Mouse (Mus musculus) urinary bladder, postnatal 10 days (tissue): Measurements from ENCODE around the gene Cnst.

Experiments used
- DNase-seq: peaks from one replicate; pipeline ENCODE4 v3.0.0; 2022; ENCODE audit warnings: low spot score

Cnst gene

GRCm38 (mm10) chr1:179598386-179598785 is 52.2 kb downstream of the Cnst start:
- DNase-seq = no peak

GRCm38 (mm10) chr1:179604526-179604925 is 58.4 kb downstream of the Cnst start:
- DNase-seq = no peak

- DNase-seq = no peak
These were observed 60.0 kb downstream of the Cnst start for GRCm38 (mm10) chr1:179606004-179606723.

- no peak for DNase-seq
These were observed 62.4 kb downstream of the Cnst start for GRCm38 (mm10) chr1:179608521-179608920.

- no peak for DNase-seq
These were observed 63.7 kb downstream of the Cnst start for GRCm38 (mm10) chr1:179609724-179610505.

GRCm38 (mm10) chr1:179611182-179611581 is 65.0 kb downstream of the Cnst start:
- DNase-seq = no peak

- no peak for DNase-seq
These were observed 66.2 kb downstream of the Cnst start for GRCm38 (mm10) chr1:179612418-179612817.

- no peak for DNase-seq
These were observed 66.9 kb downstream of the Cnst start for GRCm38 (mm10) chr1:179612986-179613505.

- no peak for DNase-seq
These were observed 71.3 kb downstream of the Cnst start for GRCm38 (mm10) chr1:179617426-179617825.

GRCm38 (mm10) chr1:179622665-179623064 is 76.5 kb downstream of the Cnst start:
- no peak for DNase-seq

- DNase-seq = no peak
These were observed 77.5 kb downstream of the Cnst start for GRCm38 (mm10) chr1:179623657-179624056.

- DNase-seq = no peak
These were observed 78.2 kb downstream of the Cnst start for GRCm38 (mm10) chr1:179624354-179624753.

- no peak for DNase-seq
These were observed 81.7 kb downstream of the Cnst start for GRCm38 (mm10) chr1:179627855-179628254.

GRCm38 (mm10) chr1:179628438-179629106 is 82.4 kb downstream of the Cnst start:
- DNase-seq = no peak

GRCm38 (mm10) chr1:179629276-179629675 is 83.1 kb downstream of the Cnst start:
- no peak for DNase-seq

- no peak for DNase-seq
These were observed 86.7 kb downstream of the Cnst start for GRCm38 (mm10) chr1:179632746-179633413.

GRCm38 (mm10) chr1:179633414-179633752 is 87.2 kb downstream of the Cnst start:
- DNase-seq = no peak

- no peak for DNase-seq
These were observed 88.0 kb downstream of the Cnst start for GRCm38 (mm10) chr1:179634159-179634558.

GRCm38 (mm10) chr1:179642726-179643125 is 96.6 kb downstream of the Cnst start:
- DNase-seq = no peak

GRCm38 (mm10) chr1:179644151-179644550 is 98.0 kb downstream of the Cnst start:
- DNase-seq = no peak

- DNase-seq = no peak
These were observed 99.2 kb downstream of the Cnst start for GRCm38 (mm10) chr1:179645101-179645979.
